Mouse (Mus musculus) forebrain, postnatal 0 days (tissue): ENCODE measurements around the gene Fam98b. TPM values are rescaled to one million over a fixed set of nuclear protein-coding genes. Genes with fewer than 3 reads are reported as not detected.
A peak's percentile ranks its signal among the peaks of the same experiment; 100 is the strongest.

Experiments
- ATAC-seq: fragments of 200-750 bp; cut with Nextera tagmentation; 2 replicates; pipeline ENCODE4 v1.8.0; 2017; ENCODE audit warnings: mild to moderate bottlenecking, moderate library complexity
- DNase-seq: peaks from one replicate; pipeline ENCODE4 v3.0.0-alpha.2; 2015
- H3K27ac ChIP-seq: fragments of 300-500 bp; sonication (generic); 2 replicates; pipeline ENCODE4 v1.5.1; 2014; ENCODE audit warnings: low read depth, mild to moderate bottlenecking, antibody characterized with exemption, low read length, moderate library complexity, mixed read lengths
- H3K27me3 ChIP-seq: fragments of 300-500 bp; sonication (generic); 2 replicates; pipeline ENCODE4 v1.6.1; 2014; ENCODE audit warnings: mild to moderate bottlenecking, low read length, mixed read lengths; ENCODE audit not compliant: insufficient read depth
- H3K36me3 ChIP-seq: fragments of 300-500 bp; sonication (generic); 2 replicates; pipeline ENCODE4 v1.6.1; 2014; ENCODE audit warnings: mild to moderate bottlenecking, moderate library complexity; ENCODE audit not compliant: insufficient read depth
- H3K4me1 ChIP-seq: fragments of 300-500 bp; sonication (generic); 2 replicates; pipeline ENCODE4 v1.6.1; 2014; ENCODE audit warnings: antibody characterized with exemption; ENCODE audit not compliant: insufficient read depth
- H3K4me2 ChIP-seq: fragments of 300-500 bp; sonication (generic); 2 replicates; pipeline ENCODE4 v1.6.1; 2014; ENCODE audit warnings: low read depth, mild to moderate bottlenecking, moderate library complexity
- H3K4me3 ChIP-seq: fragments of 300-500 bp; sonication (generic); 2 replicates; pipeline ENCODE4 v1.5.1; 2014; ENCODE audit warnings: low read depth, low read length, mixed read lengths
- H3K9ac ChIP-seq: fragments of 300-500 bp; sonication (generic); 2 replicates; pipeline ENCODE4 v1.6.1; 2014; ENCODE audit warnings: mild to moderate bottlenecking
- H3K9me3 ChIP-seq: fragments of 300-500 bp; sonication (generic); 2 replicates; pipeline ENCODE4 v1.6.1; 2016; ENCODE audit warnings: low read length
- CTCF ChIP-seq: sonication (generic); IDR thresholded peaks from 2 replicates; pipeline ENCODE4 v1.5.1; 2016; ENCODE audit warnings: antibody characterized with exemption, control low read depth, low read depth
- WGBS: fragments of 180-500 bp; shearing (Covaris S2); extraction: QIAGEN DNeasy Blood & Tissue Kit; methylation state at CpG from one replicate; pipeline ENCODE4 v1.1.7; 2014; 5-methylcytosine and 5-hydroxymethylcytosine counted together
- polyA plus RNA-seq: library from polyadenylated mRNA; unstranded; fragments of >200 nt; fragmentation: Nextera tagmentation; extraction: Ambion mirVana; gene quantifications from 2 replicates; pipeline ENCODE4 v1.2.1, GENCODE M21; 2015
- total RNA-seq: library from RNA; depleted of rRNA; stranded (reverse); fragments of >200 nt; gene quantifications from 2 replicates; pipeline ENCODE4 v1.2.3, GENCODE M21; 2014; rRNA removed

The Fam98b gene
- 10.3 and 13.4 TPM in 2 replicates for total RNA-seq
- polyA plus RNA-seq = 12.4 and 13.8 TPM in 2 replicates

DNA sequence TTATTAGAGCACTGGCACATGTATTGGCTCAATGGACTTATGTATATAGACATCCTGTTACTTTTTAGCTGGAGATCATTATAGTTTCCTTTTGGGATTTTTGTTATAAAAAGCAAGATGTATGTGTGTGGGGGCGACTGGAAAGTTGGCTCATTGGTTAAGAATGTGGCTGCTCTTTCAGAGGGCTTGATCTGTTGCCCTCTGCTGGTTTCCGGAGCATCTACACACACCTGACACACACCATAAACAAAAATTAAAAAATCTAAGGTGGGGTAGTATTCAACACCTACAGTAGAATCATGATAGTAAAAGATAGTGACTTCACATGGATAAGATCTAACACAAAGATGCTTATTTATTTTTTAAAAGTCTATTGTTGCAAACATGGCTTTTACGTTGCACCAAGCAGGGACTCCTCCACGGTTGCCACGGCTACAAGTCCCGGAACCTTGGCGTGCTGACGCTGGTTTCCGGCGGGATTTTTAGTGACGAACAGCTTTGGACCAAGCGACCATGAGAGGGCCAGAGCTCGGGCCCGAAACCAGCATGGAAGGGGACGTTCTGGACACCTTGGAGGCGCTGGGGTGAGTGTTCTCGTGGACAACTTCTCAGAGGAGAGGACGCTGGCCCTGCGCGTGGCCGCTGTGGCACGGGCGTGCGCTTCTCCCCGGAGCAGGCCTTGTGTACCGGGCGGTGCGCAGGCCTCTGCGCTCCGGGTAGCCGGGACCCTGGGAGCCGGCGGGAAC lies at the start of gene Fam98b:
Fam98b (plus strand) TSS at position 485 of the 746 bp plus-strand sequence.
- Histone ChIP-seq H3K36me3 (no peaks in the 10 kb centered on the region), H3K4me2 (peak within 1 kb of the TSS; percentile 82), H3K27me3 (no peaks in the 10 kb centered on the region), H3K9me3 (no peaks in the 10 kb centered on the region), H3K9ac (peak within 1 kb of the TSS; percentile 88), H3K27ac (peak within 1 kb of the TSS; percentile 90), H3K4me1 (peaks cover 10% of the 10 kb centered on the region), H3K4me3 (peak within 1 kb of the TSS; percentile 77)
- TF ChIP-seq CTCF = peak; percentile 67
- under 1% methylated on average over 33 of the region's 33 CpGs for WGBS
- peak; percentile 97 for DNase-seq
- ATAC-seq = peak; percentile 98

DNA sequence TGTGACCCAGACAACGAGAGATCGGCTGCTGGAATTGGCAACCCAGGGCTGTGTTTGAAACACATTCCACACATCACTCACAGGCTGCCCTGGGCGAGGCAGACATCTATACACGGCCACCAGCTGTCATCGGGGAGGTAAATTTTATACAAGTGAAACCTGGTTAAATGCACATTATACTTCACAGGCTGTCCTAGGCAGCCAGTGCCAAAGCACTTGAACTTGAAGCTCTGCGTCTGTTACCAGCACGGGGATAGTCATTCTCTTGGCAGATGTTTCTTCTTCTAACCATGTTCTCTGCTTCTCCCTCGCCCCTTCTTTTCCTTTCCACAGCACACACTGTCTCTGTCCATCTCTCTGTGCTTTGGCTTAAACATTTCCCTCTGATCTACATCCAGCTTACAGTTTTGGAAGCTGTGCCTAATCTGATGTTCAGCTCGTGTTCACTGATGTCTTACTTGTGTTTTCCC lies 48.6 kb upstream of the Fam98b start:
- H3K36me3 ChIP-seq = no peaks in the 10 kb centered on the region
- no peak overlapping the region for H3K27ac ChIP-seq
- 21% methylated on average over 9 of the region's 9 CpGs for WGBS
- H3K4me2 ChIP-seq = no peak overlapping the region
- H3K4me1 ChIP-seq = no peaks in the 10 kb centered on the region
- TF ChIP-seq CTCF = no peak
- DNase-seq = no peak
- no peak overlapping the region for H3K9ac ChIP-seq
- H3K9me3 ChIP-seq = no peaks in the 10 kb centered on the region
- H3K27me3 ChIP-seq = no peaks in the 10 kb centered on the region
- H3K4me3 ChIP-seq = no peak overlapping the region
- peak; percentile 56 for ATAC-seq

DNA sequence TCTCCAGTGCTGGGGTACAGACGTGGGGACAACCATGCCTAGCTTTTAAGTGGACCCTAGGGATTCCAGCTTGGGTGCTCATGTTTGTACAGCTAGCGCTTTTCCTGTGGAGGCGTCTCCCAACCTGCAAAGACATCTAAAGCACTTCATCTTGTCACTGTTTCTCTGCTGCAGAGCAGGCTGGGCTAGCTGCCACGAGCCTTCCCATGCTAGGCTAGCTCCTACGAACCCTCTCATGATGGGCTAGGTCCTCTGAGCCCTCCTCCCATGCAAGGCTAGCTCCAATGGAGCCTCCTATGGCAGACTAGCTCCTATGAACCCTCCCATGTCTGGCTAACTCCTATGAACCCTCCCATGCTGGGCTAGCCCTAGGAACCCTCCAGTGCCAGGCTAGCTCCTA lies 46.2 kb upstream of the Fam98b start:
- 67% methylated on average over 5 of the region's 5 CpGs for WGBS
- no peaks in the 10 kb centered on the region for H3K27me3 ChIP-seq
- no peak overlapping the region for H3K4me2 ChIP-seq

DNA sequence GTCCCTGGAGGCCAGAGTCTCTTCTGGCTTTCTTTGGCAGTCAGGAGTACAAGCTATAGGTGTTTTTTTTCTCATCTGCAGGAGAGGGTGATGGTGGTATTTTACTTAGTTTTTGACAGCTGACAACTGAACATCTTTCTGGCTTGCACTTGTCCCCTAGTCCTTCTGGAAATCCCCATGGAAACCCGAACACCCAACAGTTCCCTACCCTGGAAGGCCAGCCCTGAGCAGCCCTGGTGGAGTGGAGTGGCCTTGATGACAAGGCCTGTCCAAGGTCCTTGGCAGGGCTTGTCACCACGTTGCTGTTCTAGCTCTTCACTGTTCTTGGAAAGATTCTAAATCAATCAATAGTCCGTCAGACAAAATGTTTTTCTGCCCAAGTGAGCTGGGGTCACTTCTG lies 45.0 kb upstream of the Fam98b start:
- H3K9ac ChIP-seq = no peak overlapping the region
- 69% methylated on average over 3 of the region's 3 CpGs for WGBS
- DNase-seq (no peak), ATAC-seq (no peak)
- no peak for TF ChIP-seq CTCF
- no peak overlapping the region for H3K27ac ChIP-seq
- H3K9me3 ChIP-seq = no peaks in the 10 kb centered on the region
- H3K4me3 ChIP-seq = no peak overlapping the region
- H3K36me3 ChIP-seq = no peaks in the 10 kb centered on the region
- no peak overlapping the region for H3K4me2 ChIP-seq
- H3K4me1 ChIP-seq = no peaks in the 10 kb centered on the region
- no peaks in the 10 kb centered on the region for H3K27me3 ChIP-seq

More for the DNA sequence above, 46.2 kb upstream of the Fam98b start:
- DNase-seq (no peak), ATAC-seq (no peak)
- Histone ChIP-seq H3K9me3 (no peaks in the 10 kb centered on the region), H3K36me3 (no peaks in the 10 kb centered on the region), H3K4me1 (no peaks in the 10 kb centered on the region), H3K27ac (no peak overlapping the region), H3K9ac (no peak overlapping the region), H3K4me3 (no peak overlapping the region)
- TF ChIP-seq CTCF = no peak

DNA sequence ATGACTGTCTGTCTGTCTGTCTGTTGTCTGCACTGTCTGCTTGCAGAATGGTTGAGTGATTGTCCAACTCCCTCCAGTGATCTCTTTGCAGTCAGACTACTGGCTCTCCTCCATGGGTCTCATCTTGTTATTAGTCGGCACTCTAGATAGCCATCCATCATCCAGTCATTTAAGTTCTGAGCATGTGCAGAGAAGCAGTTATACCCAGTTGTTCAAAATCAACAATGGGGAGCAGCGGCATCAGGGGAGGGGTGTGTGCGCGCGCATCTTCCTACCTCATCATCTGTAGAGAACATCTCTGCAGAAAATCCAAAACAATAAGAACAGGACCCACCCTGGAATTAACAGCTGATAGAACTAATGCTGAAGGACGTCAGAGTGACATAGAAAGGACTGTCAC lies 44.5 kb upstream of the Fam98b start:
- H3K36me3 ChIP-seq = no peaks in the 10 kb centered on the region
- no peak for TF ChIP-seq CTCF
- 91% methylated on average over 6 of the region's 6 CpGs for WGBS
- H3K4me1 ChIP-seq = no peaks in the 10 kb centered on the region
- no peak overlapping the region for H3K4me2 ChIP-seq
- no peak for DNase-seq
- no peaks in the 10 kb centered on the region for H3K27me3 ChIP-seq
- H3K9ac ChIP-seq = no peak overlapping the region
- no peak overlapping the region for H3K4me3 ChIP-seq
- H3K27ac ChIP-seq = no peak overlapping the region
- ATAC-seq = no peak
- H3K9me3 ChIP-seq = no peaks in the 10 kb centered on the region

DNA sequence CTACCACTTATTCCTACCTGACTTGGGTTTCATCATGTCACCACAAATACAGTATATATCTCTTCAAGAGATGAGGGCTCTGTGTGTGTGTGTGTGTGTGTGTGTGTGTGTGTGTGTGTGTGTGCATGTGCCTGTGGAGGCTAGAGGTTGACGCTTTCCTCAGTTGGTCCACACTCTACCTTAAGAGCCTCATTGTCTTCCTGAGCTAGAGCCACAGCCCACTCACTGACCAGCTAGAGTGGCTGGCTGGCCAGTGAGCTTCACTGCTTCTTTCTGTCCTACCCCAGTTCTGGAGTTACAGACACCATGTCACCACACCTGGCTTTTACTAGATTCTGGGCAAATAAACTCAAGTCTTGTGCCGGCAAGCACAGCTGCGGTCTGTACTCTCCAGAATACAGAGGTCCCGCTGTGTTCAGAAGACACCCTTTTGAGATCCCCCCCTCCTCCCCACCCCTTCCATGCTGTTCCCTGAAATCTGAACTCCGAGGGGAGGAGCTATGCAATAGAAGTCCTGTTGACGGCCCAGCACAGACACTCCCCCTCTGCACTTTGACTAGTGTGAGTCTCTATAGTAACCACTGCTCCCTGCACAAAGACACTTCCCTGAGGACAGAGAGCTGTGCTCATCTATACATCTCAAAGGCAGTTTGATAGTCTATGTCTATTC lies 39.0 kb upstream of the Fam98b start:
- DNase-seq (peak; percentile 51), ATAC-seq (peak; percentile 94)
- no peaks in the 10 kb centered on the region for H3K36me3 ChIP-seq
- WGBS = 4% methylated on average over 6 of the region's 6 CpGs
- no peak overlapping the region for H3K9ac ChIP-seq
- TF ChIP-seq CTCF = no peak
- no peaks in the 10 kb centered on the region for H3K9me3 ChIP-seq
- no peak overlapping the region for H3K27ac ChIP-seq
- no peak overlapping the region for H3K4me3 ChIP-seq
- H3K4me1 ChIP-seq = peaks cover 6% of the 10 kb centered on the region; the same call in 1 of the 2 replicates
- H3K4me2 ChIP-seq = 0 out of 2 replicates have a peak overlapping the region, but pooled peaks have one; percentile 13
- no peaks in the 10 kb centered on the region for H3K27me3 ChIP-seq

DNA sequence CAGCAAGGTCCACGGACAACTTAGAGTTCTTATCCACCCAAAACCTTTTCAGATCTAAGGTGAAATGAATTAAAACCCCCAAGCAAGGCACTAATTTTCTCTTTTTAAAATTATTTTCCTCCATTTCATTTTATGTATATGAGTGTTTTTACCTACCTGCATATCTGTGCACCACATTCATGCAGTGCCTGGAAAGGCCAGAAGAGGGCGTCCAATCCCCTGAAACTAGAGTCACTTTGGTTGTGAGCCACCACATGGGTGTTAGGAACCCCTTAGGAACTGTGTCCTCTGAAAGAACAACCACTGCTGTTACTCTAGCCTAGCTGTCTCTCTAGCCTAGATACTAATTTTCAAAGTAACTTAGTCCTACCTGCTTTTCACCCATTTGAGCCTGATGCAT lies 33.4 kb upstream of the Fam98b start:
- Histone ChIP-seq H3K9me3 (no peaks in the 10 kb centered on the region), H3K4me3 (no peak overlapping the region), H3K36me3 (no peaks in the 10 kb centered on the region), H3K27ac (no peak overlapping the region), H3K4me2 (no peak overlapping the region), H3K9ac (no peak overlapping the region), H3K27me3 (no peaks in the 10 kb centered on the region), H3K4me1 (no peaks in the 10 kb centered on the region)
- TF ChIP-seq CTCF = peak; percentile 19; the same call in 1 of the 2 replicates
- ATAC-seq = no peak
- 72% methylated on average over 2 of the region's 2 CpGs for WGBS
- DNase-seq = no peak
